Mouse (Mus musculus) left cerebral cortex, postnatal 10 days (tissue): ENCODE measurements at regions not wholly inside any gene's neighbourhood (a gene's known extent, or its start where the extent isn't known, plus 50 kb on each side); places are given as distances from the start of the nearest gene placed in this dataset.
"Not testable (repeated sequence)": the region's sequence is repeated elsewhere in the genome, so short reads cannot be mapped to it uniquely, and the experiment has no call there.

Experiments used
- DNase-seq, 2 experiments: peaks; one replicate each; pipeline ENCODE4 v3.0.0; 2021 to 2022; ENCODE audit warnings: low spot score in 2 of 2, mixed read lengths in 1 of 2; ENCODE audit errors: extremely low spot score in 1 of 2
- intact Hi-C: fragments of 180-260 bp; cut with DNase I; formaldehyde crosslinking; loops from one replicate; pipeline ENCODE4 v1.15.1; 2025

GRCm38 (mm10) chr1:42546879-42547278 is 148.7 kb upstream of the Pou3f3 start:
- intact Hi-C loops: no loop called here
- no peak for DNase-seq

GRCm38 (mm10) chr1:42557301-42557700 is 138.3 kb upstream of the Pou3f3 start:
- intact Hi-C loops: no loop called here
- no peak for DNase-seq

GRCm38 (mm10) chr1:42567640-42568039 is 127.9 kb upstream of the Pou3f3 start:
- intact Hi-C loops: no loop called here
- no peak for DNase-seq

- no peak for DNase-seq
- intact Hi-C loops: no loop called here
Measured at GRCm38 (mm10) chr1:42585191-42585590, 110.4 kb upstream of the Pou3f3 start.

- DNase-seq: no peak
- intact Hi-C loops: no loop called here
Measured at GRCm38 (mm10) chr1:42588499-42588898, 107.1 kb upstream of the Pou3f3 start.

- intact Hi-C loops: no loop called here
- no peak for DNase-seq
Measured at GRCm38 (mm10) chr1:42589442-42589841, 106.1 kb upstream of the Pou3f3 start.

GRCm38 (mm10) chr1:42591855-42592254 is 103.7 kb upstream of the Pou3f3 start:
- intact Hi-C loops: no loop called here
- no peak for DNase-seq

DNA sequence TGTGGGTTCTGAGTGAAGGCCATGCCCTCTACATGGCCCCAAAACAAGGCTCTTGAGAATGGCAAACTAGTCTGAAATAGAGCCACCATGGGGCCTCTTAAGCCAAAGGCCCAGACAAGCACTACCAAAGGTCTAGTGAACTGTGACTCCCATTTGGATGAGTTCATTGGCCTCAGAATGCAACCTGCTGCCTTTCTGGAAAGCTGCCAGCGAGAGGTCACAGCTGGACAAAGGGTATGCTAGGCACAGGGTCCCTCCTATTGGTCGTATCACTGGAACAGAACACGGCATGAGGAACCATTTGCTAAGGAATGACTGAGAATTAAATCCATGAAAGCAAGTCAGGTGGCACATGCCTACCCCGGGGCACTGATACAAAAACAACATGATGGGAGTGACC is 98.5 kb upstream of the Pou3f3 start:
- intact Hi-C loops: no loop called here
- DNase-seq: peak in 1 of 2 experiments; percentile 22

DNA sequence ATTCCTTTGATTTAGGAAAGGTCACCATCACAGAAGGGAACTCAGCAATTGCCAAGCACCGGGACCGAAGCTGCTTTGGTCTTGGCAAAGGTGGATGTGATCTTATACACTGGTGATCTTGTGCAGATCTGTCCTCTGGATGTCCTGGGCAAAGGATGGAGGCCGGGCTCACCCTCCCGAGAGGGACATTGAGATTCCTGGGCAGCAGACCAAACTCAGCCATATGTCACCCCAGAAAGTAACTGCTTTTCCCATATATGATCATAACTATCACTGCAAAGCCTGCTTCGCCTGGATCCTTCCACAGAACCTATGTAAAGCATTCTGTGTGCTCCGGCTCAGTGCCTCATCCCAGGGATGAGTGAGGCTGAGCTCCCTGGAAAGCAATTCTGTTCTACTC is 96.3 kb upstream of the Pou3f3 start:
- intact Hi-C loops: no loop called here
- DNase-seq: no peak

GRCm38 (mm10) chr1:42606251-42606650 is 89.3 kb upstream of the Pou3f3 start:
- intact Hi-C loops: no loop called here
- DNase-seq: no peak

GRCm38 (mm10) chr1:42607466-42608043 is 88.0 kb upstream of the Pou3f3 start:
- DNase-seq, intact Hi-C loops: not testable (repeated sequence)

DNA sequence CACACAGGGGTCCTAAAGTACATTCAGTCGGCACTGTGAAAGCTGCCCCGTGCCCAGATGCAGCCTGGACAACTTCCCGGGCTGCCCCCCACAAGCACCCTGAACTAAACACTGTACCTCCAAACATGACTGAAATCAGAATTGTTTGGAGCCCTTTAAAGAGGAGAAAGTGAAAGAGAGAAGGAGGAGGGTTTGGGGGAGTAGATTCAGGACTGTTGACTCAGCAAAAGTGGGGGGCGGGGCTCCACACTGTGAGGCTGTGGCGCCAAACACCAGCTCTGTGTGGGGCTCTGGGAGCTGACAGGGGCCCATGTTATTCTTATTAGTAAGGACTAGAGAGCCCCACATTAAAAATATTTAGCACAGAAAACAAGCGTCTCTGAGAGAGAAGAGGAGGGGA is 71.8 kb upstream of the Pou3f3 start:
- no peak for DNase-seq
- intact Hi-C loops: no loop called here

DNA sequence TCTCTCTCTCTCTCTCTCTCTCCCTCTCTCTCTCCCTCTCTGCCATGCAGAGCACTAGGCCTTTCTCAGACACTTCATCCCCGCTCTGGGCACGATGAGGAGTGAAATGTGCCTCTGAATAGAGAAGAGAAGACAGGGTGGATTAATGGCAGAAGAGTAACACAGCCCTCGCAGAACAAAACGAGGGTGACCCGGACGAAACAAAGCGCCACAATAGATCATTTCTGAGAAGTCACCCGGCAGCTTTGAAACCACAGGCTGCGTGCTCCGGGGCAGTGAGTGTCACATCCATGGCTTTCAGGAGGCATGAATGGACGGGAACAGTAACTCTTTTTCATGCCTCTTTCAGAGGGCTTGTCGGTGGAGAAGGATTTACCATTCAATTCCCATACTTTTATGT is 66.8 kb upstream of the Pou3f3 start:
- no peak for DNase-seq
- intact Hi-C loops: no loop called here

- intact Hi-C loops: no loop called here
- DNase-seq: peak in 1 of 2 experiments; percentile 23
Measured at GRCm38 (mm10) chr1:42629465-42630261, 65.9 kb upstream of the Pou3f3 start.

- no peak for DNase-seq
- intact Hi-C loops: no loop called here
Measured at GRCm38 (mm10) chr1:42632286-42632685, 63.3 kb upstream of the Pou3f3 start.

DNA sequence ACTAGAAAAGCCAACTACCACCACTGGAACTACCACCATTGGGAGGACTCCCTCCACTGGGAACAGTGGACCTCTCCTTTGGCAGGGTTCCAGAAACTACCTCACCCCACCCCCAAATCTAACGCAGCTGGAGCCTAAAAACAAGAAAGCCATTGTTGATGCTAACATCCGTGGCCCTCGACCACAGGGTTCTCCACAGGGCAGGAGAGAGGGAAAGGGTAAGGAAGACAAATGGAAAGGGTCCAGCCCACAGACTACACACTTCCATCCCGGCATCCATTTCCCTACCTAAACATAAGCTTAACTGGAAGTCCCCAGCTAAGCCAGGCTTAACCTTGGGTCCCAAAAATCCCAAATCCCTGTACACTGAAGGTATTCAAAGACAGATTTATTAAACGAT is 59.0 kb upstream of the Pou3f3 start:
- DNase-seq: no peak
- intact Hi-C loops: no loop called here
